Mouse (Mus musculus) forebrain, postnatal 0 days (tissue): ENCODE results near the gene Esp23. TPM values are rescaled to one million over a fixed set of nuclear protein-coding genes. Genes with fewer than 3 reads are reported as not detected.
"Not testable (repeated sequence)": the region's sequence is repeated elsewhere in the genome, so short reads cannot be mapped to it uniquely, and the experiment has no call there.

Experiments
- ATAC-seq: fragments of 200-750 bp; cut with Nextera tagmentation; 2 replicates; pipeline ENCODE4 v1.8.0; 2017; ENCODE audit warnings: mild to moderate bottlenecking, moderate library complexity
- DNase-seq: peaks from one replicate; pipeline ENCODE4 v3.0.0-alpha.2; 2015
- H3K27ac ChIP-seq: fragments of 300-500 bp; sonication (generic); 2 replicates; pipeline ENCODE4 v1.5.1; 2014; ENCODE audit warnings: low read depth, mild to moderate bottlenecking, antibody characterized with exemption, low read length, moderate library complexity, mixed read lengths
- H3K27me3 ChIP-seq: fragments of 300-500 bp; sonication (generic); 2 replicates; pipeline ENCODE4 v1.6.1; 2014; ENCODE audit warnings: mild to moderate bottlenecking, low read length, mixed read lengths; ENCODE audit not compliant: insufficient read depth
- H3K36me3 ChIP-seq: fragments of 300-500 bp; sonication (generic); 2 replicates; pipeline ENCODE4 v1.6.1; 2014; ENCODE audit warnings: mild to moderate bottlenecking, moderate library complexity; ENCODE audit not compliant: insufficient read depth
- H3K4me1 ChIP-seq: fragments of 300-500 bp; sonication (generic); 2 replicates; pipeline ENCODE4 v1.6.1; 2014; ENCODE audit warnings: antibody characterized with exemption; ENCODE audit not compliant: insufficient read depth
- H3K4me2 ChIP-seq: fragments of 300-500 bp; sonication (generic); 2 replicates; pipeline ENCODE4 v1.6.1; 2014; ENCODE audit warnings: low read depth, mild to moderate bottlenecking, moderate library complexity
- H3K4me3 ChIP-seq: fragments of 300-500 bp; sonication (generic); 2 replicates; pipeline ENCODE4 v1.5.1; 2014; ENCODE audit warnings: low read depth, low read length, mixed read lengths
- H3K9ac ChIP-seq: fragments of 300-500 bp; sonication (generic); 2 replicates; pipeline ENCODE4 v1.6.1; 2014; ENCODE audit warnings: mild to moderate bottlenecking
- H3K9me3 ChIP-seq: fragments of 300-500 bp; sonication (generic); 2 replicates; pipeline ENCODE4 v1.6.1; 2016; ENCODE audit warnings: low read length
- CTCF ChIP-seq: sonication (generic); IDR thresholded peaks from 2 replicates; pipeline ENCODE4 v1.5.1; 2016; ENCODE audit warnings: antibody characterized with exemption, control low read depth, low read depth
- WGBS: fragments of 180-500 bp; shearing (Covaris S2); extraction: QIAGEN DNeasy Blood & Tissue Kit; methylation state at CpG from one replicate; pipeline ENCODE4 v1.1.7; 2014; 5-methylcytosine and 5-hydroxymethylcytosine counted together
- polyA plus RNA-seq: library from polyadenylated mRNA; unstranded; fragments of >200 nt; fragmentation: Nextera tagmentation; extraction: Ambion mirVana; gene quantifications from 2 replicates; pipeline ENCODE4 v1.2.1, GENCODE M21; 2015
- total RNA-seq: library from RNA; depleted of rRNA; stranded (reverse); fragments of >200 nt; gene quantifications from 2 replicates; pipeline ENCODE4 v1.2.3, GENCODE M21; 2014; rRNA removed

The Esp23 gene
- not detected in 2 replicates for total RNA-seq
- polyA plus RNA-seq = not detected in 2 replicates

- Histone ChIP-seq H3K36me3 (no peaks in the 10 kb centered on the region), H3K27ac (no peak within 1 kb of the TSS), H3K9me3 (peaks cover 5% of the 10 kb centered on the region; the same call in 1 of the 2 replicates), H3K27me3 (no peaks in the 10 kb centered on the region), H3K4me1 (no peaks in the 10 kb centered on the region), H3K4me3 (no peak within 1 kb of the TSS), H3K9ac (no peak within 1 kb of the TSS), H3K4me2 (no peak within 1 kb of the TSS)
- no peak for DNase-seq
- no peak for TF ChIP-seq CTCF
- WGBS = 45% methylated on average over 1 of the region's 1 CpGs
- ATAC-seq = no peak
These were observed at the start of gene Esp23 for GRCm38 (mm10) chr17:39076937-39077336. Gene Esp23 (minus strand): TSS chr17:39077037.

GRCm38 (mm10) chr17:39107126-39107525, 30.3 kb upstream of the Esp23 start:
- DNase-seq, H3K9me3 ChIP-seq, H3K36me3 ChIP-seq, H3K4me3 ChIP-seq, H3K4me2 ChIP-seq, H3K9ac ChIP-seq, ATAC-seq, H3K4me1 ChIP-seq, H3K27me3 ChIP-seq, H3K27ac ChIP-seq: not testable (repeated sequence)
- WGBS = 78% methylated on average over 11 of the region's 11 CpGs

DNA sequence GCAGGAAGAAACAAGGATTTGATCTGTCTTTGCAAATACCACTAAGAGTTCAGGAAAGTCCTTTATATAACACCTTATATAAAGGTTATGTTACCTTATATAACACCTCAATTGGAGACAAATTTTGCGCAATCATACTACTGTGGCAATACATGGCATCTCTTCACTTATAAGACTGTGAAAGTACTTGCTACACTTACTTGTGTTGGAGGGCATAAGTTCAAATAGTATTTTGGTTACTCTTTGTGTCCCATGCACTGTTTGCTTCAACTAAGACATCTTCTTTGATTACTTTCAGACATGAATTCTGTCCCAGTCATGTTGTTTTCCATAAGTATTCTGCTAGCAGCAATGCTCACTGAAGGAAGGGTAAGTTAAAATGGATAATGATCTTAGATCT, 18.2 kb upstream of the Esp23 start, which contains the start of gene Esp22:
Gene Esp22, plus strand, starts transcription at position 301 of the 400 bp plus-strand sequence.
- Histone ChIP-seq H3K4me3 (no peak within 1 kb of the TSS), H3K36me3 (no peaks in the 10 kb centered on the region), H3K27me3 (no peaks in the 10 kb centered on the region), H3K9ac (no peak within 1 kb of the TSS), H3K9me3 (no peaks in the 10 kb centered on the region; the same call in 1 of the 2 replicates), H3K4me2 (no peak within 1 kb of the TSS), H3K4me1 (no peaks in the 10 kb centered on the region), H3K27ac (no peak within 1 kb of the TSS)
- ATAC-seq (no peak), DNase-seq (no peak)
- no peak for TF ChIP-seq CTCF
- 94% methylated on average over 1 of the region's 1 CpGs for WGBS

GRCm38 (mm10) chr17:39063641-39064040, 13.2 kb downstream of the Esp23 start:
- no peak for TF ChIP-seq CTCF

DNA sequence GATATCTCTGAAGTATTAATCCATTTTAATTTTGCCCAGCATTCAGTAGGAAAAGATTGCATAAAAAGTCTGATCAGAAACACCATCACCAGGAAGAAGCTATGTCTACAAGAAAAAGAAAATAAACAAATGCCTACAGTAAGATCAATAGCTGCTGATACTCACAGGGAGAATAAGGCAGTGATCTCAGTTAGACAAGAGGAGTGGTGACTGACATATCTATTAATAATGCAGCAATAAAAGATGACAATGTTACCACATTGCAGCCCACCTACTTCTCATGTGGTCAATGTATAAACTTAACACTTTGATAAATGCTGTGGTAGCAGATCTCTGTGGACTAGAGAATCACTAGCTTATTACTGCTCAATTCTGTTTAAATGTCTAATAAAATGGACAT, 33.6 kb downstream of the Esp23 start, which contains the start of gene Gm21903:
Gene Gm21903, minus strand, starts transcription at position 101 of the 400 bp plus-strand sequence.
- no peak for DNase-seq
- Histone ChIP-seq H3K27me3 (no peaks in the 10 kb centered on the region), H3K36me3 (no peaks in the 10 kb centered on the region), H3K4me2 (no peak within 1 kb of the TSS), H3K4me3 (no peak within 1 kb of the TSS), H3K4me1 (no peaks in the 10 kb centered on the region), H3K9ac (no peak within 1 kb of the TSS), H3K9me3 (no peaks in the 10 kb centered on the region), H3K27ac (no peak within 1 kb of the TSS)
- TF ChIP-seq CTCF = no peak
- no peak for ATAC-seq

More at GRCm38 (mm10) chr17:39063641-39064040, 13.2 kb downstream of the Esp23 start:
- Histone ChIP-seq H3K4me2 (no peak overlapping the region), H3K9ac (no peak overlapping the region), H3K4me3 (no peak overlapping the region), H3K4me1 (no peaks in the 10 kb centered on the region), H3K36me3 (no peaks in the 10 kb centered on the region), H3K27ac (no peak overlapping the region), H3K9me3 (peaks cover 13% of the 10 kb centered on the region; the same call in 1 of the 2 replicates), H3K27me3 (no peaks in the 10 kb centered on the region)
- DNase-seq (no peak), ATAC-seq (no peak)

- 87% methylated on average over 3 of the region's 3 CpGs for WGBS
- not testable (repeated sequence) for H3K9ac ChIP-seq, DNase-seq
These were observed 40.4 kb downstream of the Esp23 start, which contains the start of gene Esp24 for GRCm38 (mm10) chr17:39036395-39036794. Gene Esp24 (plus strand): TSS chr17:39036695.

More at GRCm38 (mm10) chr17:39036395-39036794, 40.4 kb downstream of the Esp23 start, which contains the start of gene Esp24:
- H3K27me3 ChIP-seq, ATAC-seq, H3K9me3 ChIP-seq, H3K36me3 ChIP-seq, H3K4me1 ChIP-seq, H3K4me3 ChIP-seq, H3K27ac ChIP-seq, H3K4me2 ChIP-seq: not testable (repeated sequence)

Other genes starting within 250 kb of the Esp23 start
- gene Esp24, start 40.3 kb downstream of the Esp23 start, total RNA-seq = not detected in 2 replicates
- not detected in 2 replicates for gene Esp24, start 40.3 kb downstream of the Esp23 start, polyA plus RNA-seq
- gene Gm21903, start 33.7 kb downstream of the Esp23 start, total RNA-seq = not detected in 2 replicates
- gene Gm21903, start 33.7 kb downstream of the Esp23 start, polyA plus RNA-seq = not detected in 2 replicates
- not detected in 2 replicates for gene Esp22, start 18.3 kb upstream of the Esp23 start, total RNA-seq
- not detected in 2 replicates for gene Esp22, start 18.3 kb upstream of the Esp23 start, polyA plus RNA-seq